Mouse (Mus musculus) heart, postnatal 0 days (tissue): Measurements from ENCODE around the gene Ifit2. TPM values are rescaled to one million over a fixed set of nuclear protein-coding genes. Genes with fewer than 3 reads are reported as not detected.

ENCODE experiments used
- ATAC-seq: fragments of 200-750 bp; cut with Nextera tagmentation; 2 replicates; pipeline ENCODE4 v1.8.0; 2017; ENCODE audit warnings: low read depth, moderate number of reproducible peaks, moderate library complexity; ENCODE audit not compliant: insufficient read depth
- DNase-seq: peaks from one replicate; pipeline ENCODE4 v3.0.0-alpha.2; 2016; ENCODE audit warnings: low spot score
- H3K27ac ChIP-seq: fragments of 300-500 bp; sonication (generic); 2 replicates; pipeline ENCODE4 v1.5.1; 2014; ENCODE audit warnings: low read depth, mild to moderate bottlenecking
- H3K27me3 ChIP-seq: fragments of 300-500 bp; sonication (generic); 2 replicates; pipeline ENCODE4 v1.6.1; 2014; ENCODE audit warnings: low read length, mixed read lengths; ENCODE audit not compliant: control insufficient read depth, insufficient read depth
- H3K36me3 ChIP-seq: fragments of 300-500 bp; sonication (generic); replicated peaks from 2 replicates; pipeline ENCODE4 v1.6.1; 2014; ENCODE audit warnings: low read length, mixed read lengths; ENCODE audit not compliant: control insufficient read depth, insufficient read depth
- H3K4me1 ChIP-seq: fragments of 300-500 bp; sonication (generic); 2 replicates; pipeline ENCODE4 v1.6.1; 2014; ENCODE audit warnings: antibody characterized with exemption; ENCODE audit not compliant: control insufficient read depth, insufficient read depth
- H3K4me2 ChIP-seq: fragments of 300-500 bp; sonication (generic); 2 replicates; pipeline ENCODE4 v1.6.1; 2014; ENCODE audit warnings: low read depth, mild to moderate bottlenecking, low read length, moderate library complexity
- H3K4me3 ChIP-seq: fragments of 300-500 bp; sonication (generic); 2 replicates; pipeline ENCODE4 v1.5.1; 2014; ENCODE audit warnings: low read depth, low read length
- H3K9ac ChIP-seq: fragments of 300-500 bp; sonication (generic); replicated peaks from 2 replicates; pipeline ENCODE4 v1.6.1; 2014; ENCODE audit warnings: low read depth, low read length, mixed read lengths
- H3K9me3 ChIP-seq: fragments of 300-500 bp; sonication (generic); replicated peaks from 2 replicates; pipeline ENCODE4 v1.6.1; 2016; ENCODE audit warnings: low read length; ENCODE audit not compliant: control insufficient read depth
- CTCF ChIP-seq: IDR thresholded peaks from 2 replicates; pipeline ENCODE4 v1.5.1; 2016; ENCODE audit warnings: antibody characterized with exemption, control low read depth, low read depth
- EP300 ChIP-seq: IDR thresholded peaks from 2 replicates; pipeline ENCODE4 v1.6.1; 2016; ENCODE audit warnings: antibody characterized with exemption, low read depth
- WGBS: fragments of 180-500 bp; shearing (Covaris S2); extraction: QIAGEN DNeasy Blood & Tissue Kit; methylation state at CpG from one replicate; pipeline ENCODE4 v1.1.7; 2014; 5-methylcytosine and 5-hydroxymethylcytosine counted together
- polyA plus RNA-seq: library from polyadenylated mRNA; unstranded; fragments of >200 nt; fragmentation: Nextera tagmentation; extraction: Ambion mirVana; gene quantifications from 2 replicates; pipeline ENCODE4 v1.2.1, GENCODE M21; 2015
- total RNA-seq: library from RNA; depleted of rRNA; stranded (reverse); fragments of >200 nt; gene quantifications from 2 replicates; pipeline ENCODE4 v1.2.3, GENCODE M21; 2014; ENCODE audit warnings: low replicate concordance

Gene Ifit2
- total and polyA plus RNA-seq, 2 experiments from 2014 or later, result 4.6 to 9.1 TPM

- H3K4me3 ChIP-seq, result no peak overlapping the region
- no peak overlapping the region for H3K27ac ChIP-seq
- 69% methylated on average over 3 of the region's 3 CpGs for WGBS
- H3K36me3 ChIP-seq, result peaks cover 15% of the 10 kb centered on the region
- TF ChIP-seq EP300, result no peak
- no peak for TF ChIP-seq CTCF
- H3K4me2 ChIP-seq, result no peak overlapping the region
- no peaks in the 10 kb centered on the region for H3K9me3 ChIP-seq
- H3K4me1 ChIP-seq, result peaks cover 10% of the 10 kb centered on the region; the same call in 1 of the 2 replicates
- no peaks in the 10 kb centered on the region for H3K27me3 ChIP-seq
- H3K9ac ChIP-seq, result no peak overlapping the region
- no peak for ATAC-seq
- DNase-seq, result no peak
Observed at GRCm38 (mm10) chr19:34515681-34516080, 34.8 kb upstream of the Ifit2 start.

- no peak overlapping the region for H3K9ac ChIP-seq
- no peak overlapping the region for H3K4me2 ChIP-seq
- no peak for ATAC-seq
- TF ChIP-seq EP300 (no peak), CTCF (no peak)
- 45% methylated on average over 2 of the region's 2 CpGs for WGBS
- H3K27me3 ChIP-seq, result no peaks in the 10 kb centered on the region
- no peaks in the 10 kb centered on the region for H3K9me3 ChIP-seq
- peaks cover 10% of the 10 kb centered on the region; the same call in 1 of the 2 replicates for H3K4me1 ChIP-seq
- no peak for DNase-seq
- H3K27ac ChIP-seq, result no peak overlapping the region
- no peak overlapping the region for H3K4me3 ChIP-seq
- H3K36me3 ChIP-seq, result peaks cover 12% of the 10 kb centered on the region; the same call in 1 of the 2 replicates
Observed at GRCm38 (mm10) chr19:34516346-34516745, 34.1 kb upstream of the Ifit2 start.

GRCm38 (mm10) chr19:34517197-34517596, 33.3 kb upstream of the Ifit2 start:
- ATAC-seq, result no peak

GRCm38 (mm10) chr19:34517812-34518594, 32.5 kb upstream of the Ifit2 start:
- Histone ChIP-seq H3K9ac (no peak overlapping the region), H3K9me3 (no peaks in the 10 kb centered on the region), H3K4me1 (peaks cover 10% of the 10 kb centered on the region; the same call in 1 of the 2 replicates), H3K27ac (no peak overlapping the region), H3K27me3 (no peaks in the 10 kb centered on the region), H3K4me3 (no peak overlapping the region), H3K36me3 (peaks cover 20% of the 10 kb centered on the region; the same call in 1 of the 2 replicates), H3K4me2 (no peak overlapping the region)
- no peak for DNase-seq
- ATAC-seq, result no peak
- TF ChIP-seq CTCF, result no peak
- TF ChIP-seq EP300, result no peak
- 87% methylated on average over 13 of the region's 13 CpGs for WGBS

More at GRCm38 (mm10) chr19:34517197-34517596, 33.3 kb upstream of the Ifit2 start:
- Histone ChIP-seq H3K4me1 (peaks cover 10% of the 10 kb centered on the region; the same call in 1 of the 2 replicates), H3K36me3 (peaks cover 20% of the 10 kb centered on the region; the same call in 1 of the 2 replicates), H3K27me3 (no peaks in the 10 kb centered on the region), H3K27ac (no peak overlapping the region), H3K9ac (no peak overlapping the region), H3K4me2 (no peak overlapping the region), H3K4me3 (no peak overlapping the region), H3K9me3 (no peaks in the 10 kb centered on the region)
- TF ChIP-seq CTCF (no peak), EP300 (no peak)
- no peak for DNase-seq
- 81% methylated on average over 3 of the region's 3 CpGs for WGBS

GRCm38 (mm10) chr19:34518786-34519185, 31.7 kb upstream of the Ifit2 start:
- Histone ChIP-seq H3K4me3 (no peak overlapping the region), H3K9ac (no peak overlapping the region), H3K27ac (no peak overlapping the region), H3K9me3 (no peaks in the 10 kb centered on the region), H3K27me3 (no peaks in the 10 kb centered on the region), H3K36me3 (peaks cover 20% of the 10 kb centered on the region; the same call in 1 of the 2 replicates), H3K4me2 (no peak overlapping the region), H3K4me1 (peaks cover 10% of the 10 kb centered on the region; the same call in 1 of the 2 replicates)
- DNase-seq, result no peak
- no peak for TF ChIP-seq CTCF
- TF ChIP-seq EP300, result no peak
- WGBS, result 66% methylated on average over 3 of the region's 3 CpGs
- no peak for ATAC-seq
